Mouse (Mus musculus) embryonic fibroblast, embryonic 13.5 days (primary cell): ENCODE data around the gene Gm14569. TPM values are rescaled to one million over a fixed set of nuclear protein-coding genes. Genes with fewer than 3 reads are reported as not detected.

Experiments
- H3K27ac ChIP-seq: 2 replicates; pipeline ENCODE4 v1.5.1; 2012; ENCODE audit warnings: low read length, control low read depth, inconsistent platforms; ENCODE audit not compliant: insufficient read depth
- H3K4me1 ChIP-seq: 2 replicates; pipeline ENCODE4 v1.6.1; 2011; ENCODE audit warnings: low read length; ENCODE audit not compliant: control insufficient read depth, insufficient read depth
- H3K4me3 ChIP-seq: 2 replicates; pipeline ENCODE4 v1.5.1; 2011; ENCODE audit warnings: mild to moderate bottlenecking, control low read depth, low read length; ENCODE audit not compliant: insufficient read depth
- CTCF ChIP-seq: IDR thresholded peaks from 2 replicates; pipeline ENCODE4 v1.5.1; 2011; ENCODE audit warnings: mild to moderate bottlenecking, control low read depth, low read length, moderate library complexity, borderline replicate concordance; ENCODE audit not compliant: insufficient read depth
- POLR2A ChIP-seq: IDR thresholded peaks from 2 replicates; pipeline ENCODE4 v1.6.1; 2011; ENCODE audit warnings: low read depth, mild to moderate bottlenecking, control low read depth, low read length, moderate library complexity
- polyA plus RNA-seq: library from polyadenylated mRNA; stranded (reverse); fragments of >200 nt; gene quantifications from 2 replicates; pipeline ENCODE4 v1.2.4, GENCODE M21; 2011; ENCODE audit warnings: low read depth; ENCODE audit not compliant: missing spikeins, insufficient read length

Gm14569 gene
- not detected in 2 replicates for polyA plus RNA-seq

DNA sequence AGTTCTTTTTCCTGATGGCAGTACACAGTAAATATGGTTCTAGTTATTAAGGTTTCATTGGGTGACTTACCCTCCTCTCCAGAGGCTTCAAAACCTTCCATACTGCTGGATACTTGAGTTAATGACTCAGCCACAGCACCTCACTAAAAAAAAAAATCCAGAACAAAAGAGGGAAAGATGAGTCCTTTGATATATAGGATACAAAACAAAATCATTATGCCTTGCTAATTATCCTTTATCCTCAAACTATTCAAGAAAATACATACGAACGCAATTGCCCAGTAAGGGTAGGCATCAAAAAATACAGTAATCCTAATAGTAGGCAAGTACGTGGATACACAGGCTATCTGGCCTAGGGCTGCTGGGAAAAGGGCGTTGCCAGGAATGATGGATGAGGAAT lies at the start of gene Gm14569:
Gene Gm14569, minus strand, starts transcription at position 101 of the 400 bp plus-strand sequence.
- H3K4me1 ChIP-seq: no peaks in the 10 kb centered on the region
- H3K27ac ChIP-seq: no peak within 1 kb of the TSS
- TF ChIP-seq POLR2A (no peak), CTCF (no peak)
- H3K4me3 ChIP-seq: no peak within 1 kb of the TSS

GRCm38 (mm10) chrX:36534514-36534913 lies 42.9 kb upstream of the Gm14569 start:
- Histone ChIP-seq H3K27ac (no peak overlapping the region), H3K4me1 (no peaks in the 10 kb centered on the region), H3K4me3 (no peak overlapping the region)
- TF ChIP-seq CTCF (no peak), POLR2A (no peak)

GRCm38 (mm10) chrX:36533744-36534143 lies 42.1 kb upstream of the Gm14569 start:
- no peak overlapping the region for H3K4me3 ChIP-seq
- no peaks in the 10 kb centered on the region for H3K4me1 ChIP-seq
- no peak for TF ChIP-seq CTCF
- no peak for TF ChIP-seq POLR2A
- H3K27ac ChIP-seq: no peak overlapping the region

DNA sequence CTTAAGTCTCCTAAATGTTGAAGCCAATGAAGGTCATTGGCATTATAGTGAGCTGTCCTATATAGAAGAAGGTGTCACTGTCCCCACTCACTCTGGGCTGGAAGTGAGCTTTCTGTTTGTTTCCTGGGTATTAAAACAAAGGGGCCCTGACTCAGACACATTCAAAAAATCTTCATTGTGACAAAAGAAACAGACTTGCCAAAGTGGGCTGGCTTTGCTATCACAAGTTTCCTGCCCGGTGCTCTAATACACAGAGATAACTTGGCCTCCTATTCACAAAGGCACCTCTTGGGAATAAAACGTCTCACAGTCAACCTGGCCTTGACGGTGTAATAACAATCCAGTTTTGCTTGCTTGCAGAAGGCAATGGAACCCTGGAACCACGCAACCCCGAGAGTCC lies 38.6 kb upstream of the Gm14569 start:
- no peak overlapping the region for H3K27ac ChIP-seq
- no peaks in the 10 kb centered on the region for H3K4me1 ChIP-seq
- no peak overlapping the region for H3K4me3 ChIP-seq
- no peak for TF ChIP-seq POLR2A
- no peak for TF ChIP-seq CTCF

DNA sequence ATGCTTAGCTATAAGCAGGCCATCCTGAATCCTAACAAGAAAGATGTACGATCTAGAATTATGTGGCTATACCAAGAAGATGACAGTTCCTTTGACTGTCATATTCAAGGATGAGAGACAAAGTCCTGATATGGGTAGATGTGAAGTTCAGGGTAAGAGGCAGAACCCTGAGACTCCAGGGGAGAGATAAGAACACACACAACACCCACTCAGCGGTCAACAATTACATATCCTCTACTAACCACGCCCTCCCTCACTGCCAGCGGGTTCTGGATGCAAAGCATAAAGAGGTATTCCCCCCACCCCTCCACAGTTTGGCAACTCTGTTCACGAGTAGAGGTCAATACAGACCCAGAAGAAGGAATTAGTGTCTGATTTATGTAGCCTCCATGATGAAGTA lies 32.1 kb upstream of the Gm14569 start:
- H3K4me1 ChIP-seq: no peaks in the 10 kb centered on the region
- H3K4me3 ChIP-seq: no peak overlapping the region
- no peak overlapping the region for H3K27ac ChIP-seq
- no peak for TF ChIP-seq POLR2A
- no peak for TF ChIP-seq CTCF

DNA sequence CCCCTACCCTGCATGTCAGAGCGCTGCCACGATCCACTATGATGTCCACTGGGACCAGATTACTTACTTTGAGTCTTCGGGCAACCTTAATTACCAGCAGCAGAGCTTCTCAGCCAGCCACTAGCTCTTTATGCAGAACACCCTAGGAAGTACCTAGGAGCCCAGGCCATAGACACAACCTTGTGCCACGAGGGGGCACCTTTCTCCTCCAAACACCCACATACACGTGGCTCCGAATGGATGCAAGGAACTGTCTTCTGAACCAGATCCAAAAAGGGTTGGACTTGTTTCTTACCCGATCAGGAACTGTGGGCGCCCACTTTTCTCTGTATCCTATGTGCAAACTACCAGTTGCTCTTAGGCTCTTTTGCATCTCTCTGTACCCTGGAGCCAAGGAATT lies 22.1 kb upstream of the Gm14569 start:
- Histone ChIP-seq H3K4me3 (no peak overlapping the region), H3K4me1 (no peaks in the 10 kb centered on the region), H3K27ac (no peak overlapping the region)
- TF ChIP-seq POLR2A (no peak), CTCF (no peak)

- no peak for TF ChIP-seq CTCF
- no peak for TF ChIP-seq POLR2A
- Histone ChIP-seq H3K27ac (no peak overlapping the region), H3K4me1 (no peaks in the 10 kb centered on the region)
Observed at GRCm38 (mm10) chrX:36513231-36513630, 21.6 kb upstream of the Gm14569 start.

GRCm38 (mm10) chrX:36506863-36507262 lies 15.2 kb upstream of the Gm14569 start:
- TF ChIP-seq POLR2A (no peak), CTCF (no peak)
- Histone ChIP-seq H3K27ac (no peak overlapping the region), H3K4me1 (no peaks in the 10 kb centered on the region), H3K4me3 (no peak overlapping the region)

More at GRCm38 (mm10) chrX:36513231-36513630, 21.6 kb upstream of the Gm14569 start:
- H3K4me3 ChIP-seq: no peak overlapping the region

DNA sequence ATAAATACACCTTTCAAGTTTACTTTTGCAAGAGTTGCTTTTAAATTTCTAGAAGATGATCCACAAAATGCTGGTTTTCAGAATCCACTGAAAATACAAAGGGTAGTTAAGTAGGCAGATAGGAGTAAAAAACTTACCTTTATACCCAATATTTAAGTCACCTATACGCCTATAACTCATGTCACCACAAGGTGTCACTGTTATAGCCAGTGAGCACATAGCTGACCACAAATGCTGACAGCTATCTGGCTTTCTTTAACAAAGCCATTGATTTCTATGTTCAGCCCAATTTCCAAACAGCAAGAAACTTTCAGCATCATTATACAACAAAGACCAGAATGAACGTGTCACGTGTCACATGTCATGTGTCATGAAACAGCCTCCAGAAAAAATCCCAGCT lies 2.1 kb downstream of the Gm14569 start:
- no peak overlapping the region for H3K27ac ChIP-seq
- H3K4me3 ChIP-seq: no peak overlapping the region
- no peaks in the 10 kb centered on the region for H3K4me1 ChIP-seq
- no peak for TF ChIP-seq POLR2A
- no peak for TF ChIP-seq CTCF

DNA sequence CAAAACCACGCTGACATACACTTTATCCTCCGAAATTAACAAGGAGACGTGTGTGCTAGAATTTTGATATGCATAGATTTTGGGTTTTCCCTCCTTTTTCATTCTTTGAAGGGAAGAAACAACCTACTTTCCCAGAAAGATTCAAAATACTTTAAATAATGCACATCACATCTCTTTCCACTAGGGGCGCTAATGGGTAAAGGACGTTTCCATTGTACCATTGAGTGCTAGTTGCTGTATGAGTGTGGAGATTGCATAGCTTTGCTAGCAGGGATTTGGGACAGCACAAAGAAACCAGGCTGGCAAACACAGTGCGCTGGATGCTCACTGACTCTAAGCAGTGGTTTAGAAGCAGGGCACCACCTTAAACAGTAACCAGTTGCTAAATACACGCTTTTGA lies 3.6 kb downstream of the Gm14569 start:
- H3K27ac ChIP-seq: no peak overlapping the region
- TF ChIP-seq CTCF (no peak), POLR2A (no peak)
- H3K4me1 ChIP-seq: no peaks in the 10 kb centered on the region
- no peak overlapping the region for H3K4me3 ChIP-seq

- no peak for TF ChIP-seq CTCF
- no peak for TF ChIP-seq POLR2A
- Histone ChIP-seq H3K4me3 (no peak overlapping the region), H3K27ac (no peak overlapping the region), H3K4me1 (no peaks in the 10 kb centered on the region)
Observed at GRCm38 (mm10) chrX:36474873-36475272, 16.8 kb downstream of the Gm14569 start.
